Mouse (Mus musculus): ENCODE measurements around the gene Apoc3.

The Apoc3 gene

DNA sequence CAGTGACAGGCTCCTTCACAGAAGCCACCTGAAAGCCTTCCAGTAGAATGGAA lies at the start of gene Apoc3:
Apoc3 (minus strand) TSS at position 41 of the 53 bp plus-strand sequence.
- DNase-seq, result no peak

DNA sequence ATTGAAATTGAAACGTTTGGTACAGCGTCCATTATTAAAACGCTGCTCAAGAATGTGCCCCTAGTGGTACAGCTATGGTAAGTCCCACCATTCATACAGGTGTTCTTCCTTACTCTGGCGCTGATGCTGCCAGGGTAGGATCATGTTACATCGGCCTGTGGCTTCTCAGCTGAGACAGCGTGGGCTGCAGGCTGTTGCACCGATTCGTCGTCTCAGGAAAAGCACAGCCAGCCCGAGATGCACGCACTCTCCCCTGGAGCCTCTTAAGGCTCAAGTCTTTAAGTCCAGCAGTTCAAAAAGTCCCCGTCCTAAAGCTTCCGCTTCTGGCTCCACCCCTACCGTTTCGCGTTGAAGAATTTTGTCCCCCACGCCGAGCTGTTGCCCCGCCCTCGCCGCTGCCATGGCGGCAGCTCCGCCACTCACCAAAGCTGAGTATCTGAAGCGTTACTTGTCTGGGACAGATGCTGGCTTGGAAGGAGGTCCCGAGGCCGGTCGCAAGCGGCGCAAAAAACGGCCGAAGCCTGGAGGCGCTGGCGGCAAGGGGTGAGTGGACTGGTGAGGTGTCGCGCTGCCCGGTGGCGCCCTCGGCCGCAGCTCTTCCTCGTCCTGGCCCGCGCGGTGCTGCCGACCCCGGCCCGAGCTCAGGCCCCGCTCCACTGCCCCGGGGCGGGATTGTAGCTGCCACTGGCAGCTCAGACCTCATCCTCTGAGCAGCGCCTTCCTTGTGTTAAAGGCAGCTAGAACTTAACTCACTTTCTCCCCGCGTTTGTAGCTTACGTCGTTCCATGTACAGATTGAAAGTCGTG lies 47.4 kb upstream of the Apoc3 start, which contains the start of gene Bud13:
Bud13 (plus strand) TSS at position 378 of the 806 bp plus-strand sequence.
- peak; percentile 94 for DNase-seq

DNA sequence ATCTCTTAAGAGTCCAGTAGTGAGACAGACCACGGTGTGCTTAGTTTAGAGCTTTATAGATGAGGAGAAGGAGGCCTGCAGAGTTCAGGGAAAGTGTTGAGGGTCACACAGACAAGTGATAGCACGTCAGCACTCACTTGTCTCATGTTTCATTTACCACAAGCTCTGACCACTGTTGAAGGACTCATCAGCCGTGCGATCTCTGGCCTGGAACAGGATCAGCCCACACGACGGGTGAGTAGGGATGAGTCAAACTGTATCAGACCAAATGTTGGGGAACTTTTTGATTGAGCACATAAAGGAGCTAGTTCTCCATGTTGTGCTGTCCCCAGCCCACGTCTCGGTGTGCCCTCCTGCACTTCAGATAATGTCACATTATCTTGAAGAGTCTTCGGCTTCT lies 39.1 kb upstream of the Apoc3 start:
- no peak for DNase-seq

DNA sequence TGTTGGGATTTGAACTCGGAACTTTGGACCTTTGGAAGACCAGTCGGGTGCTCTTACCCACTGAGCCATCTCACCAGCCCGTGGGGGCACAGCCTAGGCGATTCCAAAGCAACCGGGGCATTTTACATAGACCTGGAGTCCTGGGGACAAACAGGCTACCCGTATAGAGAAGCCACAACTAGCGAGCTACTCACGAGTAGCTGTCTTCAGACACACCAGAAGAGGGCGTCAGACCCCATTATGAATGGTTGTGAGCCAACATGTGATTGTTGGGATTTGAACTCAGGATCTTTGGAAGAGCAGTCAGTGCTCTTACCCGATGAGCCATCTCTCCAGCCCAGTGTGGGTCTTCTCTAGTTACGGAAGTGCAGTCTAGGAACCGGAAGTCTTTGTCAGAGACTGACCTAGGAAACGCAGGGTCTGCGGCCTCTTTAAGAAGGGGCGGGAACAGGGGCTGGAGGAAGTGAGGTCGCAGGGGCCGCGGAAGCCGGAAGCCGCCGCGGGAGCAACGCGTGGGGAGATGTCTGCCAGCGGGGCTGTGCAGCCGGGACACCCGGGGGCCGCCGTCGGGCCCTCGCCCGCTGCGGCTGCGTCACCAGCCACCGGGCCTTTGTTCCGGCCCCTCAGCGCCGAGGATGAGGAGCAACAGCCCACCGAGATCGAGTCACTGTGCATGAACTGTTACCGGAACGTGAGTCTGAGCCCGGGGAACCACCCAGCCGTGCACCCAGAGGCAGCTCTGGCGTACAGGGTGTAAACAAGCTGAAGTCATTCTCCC lies 37.4 kb upstream of the Apoc3 start, which contains the start of gene Zpr1:
Zpr1 (plus strand) TSS at position 388 of the 778 bp plus-strand sequence.
- DNase-seq, result peak; percentile 91 to 94

DNA sequence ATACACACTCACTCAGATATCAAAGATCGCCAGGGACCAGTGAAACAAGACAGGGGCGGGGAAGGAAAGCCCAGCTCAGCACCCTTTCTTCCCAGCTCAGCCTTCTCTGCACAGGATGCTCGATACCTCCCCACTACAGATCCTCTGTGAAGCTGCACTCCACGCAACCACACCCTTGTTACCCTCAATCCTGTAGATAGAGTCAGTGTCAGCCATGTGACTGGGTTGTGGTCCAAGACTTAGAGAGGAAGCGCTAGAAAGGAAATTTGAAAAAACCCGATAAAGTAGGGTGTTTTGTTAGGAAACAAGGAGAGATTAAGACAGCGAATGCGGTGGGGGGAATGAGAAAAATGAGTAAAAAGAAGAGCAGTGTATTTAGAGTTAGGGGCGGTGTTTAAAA lies 36.6 kb upstream of the Apoc3 start:
- no peak for DNase-seq

DNA sequence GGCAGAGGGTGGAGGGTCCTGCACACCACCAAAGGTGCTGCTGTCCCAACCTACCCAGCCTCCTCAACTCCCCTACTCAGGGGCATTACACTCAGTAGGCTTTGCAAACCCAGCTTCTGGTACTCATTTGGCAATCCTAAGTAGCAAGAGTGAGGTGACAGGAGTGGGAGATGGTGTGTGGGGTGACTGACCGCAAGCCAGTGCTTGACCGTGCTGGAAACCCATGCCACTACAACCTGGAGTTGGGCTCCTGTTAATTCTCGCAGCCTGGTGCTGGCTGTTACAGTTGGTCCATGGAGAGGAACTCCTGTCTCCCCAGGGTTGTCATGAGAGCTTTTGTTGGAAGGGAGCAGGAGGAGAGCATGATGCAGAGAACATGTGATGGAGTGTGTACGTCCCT lies 35.3 kb upstream of the Apoc3 start:
- DNase-seq, result no peak

DNA sequence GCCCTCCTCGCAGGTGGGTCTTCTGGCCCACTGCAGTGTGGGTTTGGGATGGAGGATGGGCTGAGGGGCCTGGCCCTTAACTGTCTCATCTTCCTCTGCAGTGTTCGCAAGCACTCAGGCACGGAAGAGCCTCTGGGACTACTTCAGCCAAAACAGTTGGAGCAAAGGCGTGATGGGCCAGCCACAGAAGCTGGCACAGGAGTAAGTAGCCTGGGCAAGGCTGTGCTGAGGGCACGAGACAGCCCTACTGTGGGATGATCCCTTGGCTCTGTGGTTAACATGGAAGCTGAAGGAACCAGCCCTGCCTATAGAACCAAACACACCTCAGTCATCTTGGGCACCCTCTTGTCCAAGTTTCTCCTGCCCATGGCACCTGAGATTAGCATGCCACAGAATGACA lies 33.7 kb upstream of the Apoc3 start:
- no peak for DNase-seq

DNA sequence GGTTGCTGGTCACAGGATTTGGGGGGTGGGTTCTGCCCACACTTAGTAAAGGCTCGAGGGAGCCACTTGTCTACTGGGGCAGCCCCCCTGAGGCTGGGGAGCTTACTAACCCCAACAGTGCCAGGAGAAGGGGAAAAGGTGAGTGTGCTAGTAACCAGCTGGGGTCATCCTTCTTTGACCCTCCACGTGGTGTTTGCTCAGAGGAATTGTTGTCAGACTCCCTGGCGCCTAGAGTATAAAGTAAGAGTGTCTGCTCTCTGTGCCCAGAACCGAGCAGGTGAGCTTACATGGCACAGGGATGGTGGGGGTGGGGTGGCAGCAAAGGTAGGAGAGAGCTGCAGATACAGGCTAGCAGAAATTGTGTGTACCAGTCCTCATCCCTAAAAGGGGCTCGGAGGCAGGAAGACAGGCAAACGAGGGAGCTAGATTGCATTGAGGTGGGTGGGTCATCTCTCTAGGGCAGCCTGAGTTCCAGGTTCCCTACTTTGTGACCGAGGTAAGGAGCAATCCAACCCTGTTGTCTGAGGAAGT lies 33.0 kb upstream of the Apoc3 start, which contains the start of gene Apoa5:
Apoa5 (plus strand) TSS at position 291 of the 531 bp plus-strand sequence.
- no peak for DNase-seq

DNA sequence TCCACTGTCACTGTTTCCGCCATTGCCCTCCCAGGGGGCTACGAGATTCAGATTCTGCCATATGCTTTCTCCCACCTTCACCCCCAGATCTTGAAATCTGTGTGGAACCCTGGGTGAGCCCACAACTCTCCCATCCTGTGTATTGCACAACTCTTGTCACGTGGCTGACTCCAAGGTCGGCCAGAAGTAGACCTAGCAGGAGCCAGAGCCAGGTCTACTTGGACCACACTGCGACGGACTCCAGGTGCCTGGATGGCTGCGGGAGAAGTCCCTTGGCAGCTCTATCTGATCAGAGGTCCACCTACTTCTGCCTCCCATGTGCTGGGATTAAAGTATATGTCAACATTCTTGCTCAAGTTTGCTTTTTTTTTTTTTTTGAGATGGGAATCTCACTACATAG lies 25.7 kb upstream of the Apoc3 start:
- no peak for DNase-seq

DNA sequence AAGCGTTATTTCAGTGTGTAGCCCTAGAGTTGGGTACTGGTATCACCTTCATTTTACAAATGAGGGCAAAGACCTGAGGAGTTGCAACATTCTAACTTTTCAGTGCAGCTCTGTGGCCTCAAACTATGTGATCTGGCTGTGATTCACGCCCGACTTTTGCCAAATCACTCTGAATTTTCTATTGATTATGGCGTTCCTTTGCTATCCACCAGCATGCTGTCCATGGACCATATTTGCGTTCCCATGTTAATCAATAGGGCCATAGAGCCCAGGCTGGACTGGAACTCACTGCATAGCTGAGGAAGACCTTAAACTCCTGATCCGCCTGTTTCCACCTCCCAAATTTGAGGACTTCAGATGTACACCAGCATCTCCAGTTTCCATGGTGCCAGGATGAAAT lies 23.7 kb upstream of the Apoc3 start:
- DNase-seq, result no peak

DNA sequence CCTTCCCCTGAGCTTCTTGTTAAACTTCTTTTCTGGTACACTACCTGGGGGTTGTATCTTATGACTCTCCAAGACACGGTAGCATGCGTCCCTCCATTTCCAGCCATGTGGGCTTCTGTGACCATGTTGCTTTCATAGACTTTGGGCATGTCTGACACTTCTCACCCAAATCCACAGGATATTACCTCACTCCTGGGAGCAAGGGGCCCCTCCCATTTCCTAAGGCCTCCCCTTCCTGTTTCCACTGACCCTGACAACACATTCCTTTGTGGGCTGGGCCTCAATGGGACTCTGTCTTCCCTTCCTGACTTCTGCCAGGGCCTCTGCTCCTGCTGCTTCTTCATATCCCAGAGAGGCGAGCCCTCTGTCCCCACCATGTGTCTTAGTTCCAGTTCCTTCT lies 22.1 kb upstream of the Apoc3 start:
- DNase-seq, result peak; percentile 15 to 23

DNA sequence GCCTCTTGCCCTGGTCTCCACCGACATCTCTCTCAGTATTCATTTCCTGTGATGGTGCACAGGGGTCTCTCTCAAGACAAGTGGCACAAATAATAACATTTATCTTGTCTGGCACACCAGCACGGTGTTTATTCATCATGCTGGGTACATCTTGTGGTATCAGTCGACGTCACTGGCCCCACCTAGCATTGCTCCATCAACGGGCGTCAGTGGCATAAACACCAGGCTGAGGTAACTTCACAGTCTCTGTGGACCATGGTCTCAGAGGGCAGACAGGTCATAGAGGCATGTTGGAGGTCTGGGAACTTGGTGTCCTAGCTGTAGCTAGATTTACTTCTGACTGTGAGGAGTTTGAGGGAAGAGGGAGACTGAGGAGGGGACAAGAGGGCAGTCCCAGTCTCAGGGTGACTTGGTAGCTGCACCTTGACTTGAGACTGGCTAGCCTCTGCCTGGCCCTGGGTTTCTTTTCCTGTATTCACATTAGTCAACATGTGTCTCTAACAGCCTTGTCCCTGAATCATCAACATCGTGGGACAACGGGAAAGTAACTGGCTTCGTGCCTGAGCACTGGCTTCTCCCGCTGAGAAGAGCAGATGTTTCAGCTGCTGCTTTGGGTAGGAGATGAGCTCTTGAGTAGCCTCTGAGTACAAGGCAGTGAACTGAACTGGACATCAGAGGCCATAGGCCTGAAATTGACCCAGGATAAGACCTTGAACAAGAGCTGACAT lies 21.4 kb upstream of the Apoc3 start:
- no peak for DNase-seq

DNA sequence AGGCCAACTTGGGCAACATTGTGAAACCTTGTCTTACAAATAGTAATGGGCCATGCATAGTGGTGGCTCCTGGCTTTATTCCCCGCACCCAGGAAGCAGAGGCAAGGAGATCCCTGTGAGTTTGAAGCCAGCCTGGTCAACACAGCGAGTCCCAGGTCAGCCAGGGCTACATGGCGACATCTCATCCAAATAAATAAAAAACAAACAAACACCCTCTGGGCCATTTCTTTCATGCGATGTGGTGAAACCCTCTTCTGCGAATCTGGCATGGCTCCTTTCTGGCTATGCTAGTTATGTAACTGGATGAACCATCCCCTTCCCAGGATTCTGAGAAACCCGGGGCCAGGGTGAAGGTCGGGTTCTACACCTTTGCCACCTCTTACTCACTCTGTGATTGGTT lies 20.7 kb upstream of the Apoc3 start:
- no peak for DNase-seq

DNA sequence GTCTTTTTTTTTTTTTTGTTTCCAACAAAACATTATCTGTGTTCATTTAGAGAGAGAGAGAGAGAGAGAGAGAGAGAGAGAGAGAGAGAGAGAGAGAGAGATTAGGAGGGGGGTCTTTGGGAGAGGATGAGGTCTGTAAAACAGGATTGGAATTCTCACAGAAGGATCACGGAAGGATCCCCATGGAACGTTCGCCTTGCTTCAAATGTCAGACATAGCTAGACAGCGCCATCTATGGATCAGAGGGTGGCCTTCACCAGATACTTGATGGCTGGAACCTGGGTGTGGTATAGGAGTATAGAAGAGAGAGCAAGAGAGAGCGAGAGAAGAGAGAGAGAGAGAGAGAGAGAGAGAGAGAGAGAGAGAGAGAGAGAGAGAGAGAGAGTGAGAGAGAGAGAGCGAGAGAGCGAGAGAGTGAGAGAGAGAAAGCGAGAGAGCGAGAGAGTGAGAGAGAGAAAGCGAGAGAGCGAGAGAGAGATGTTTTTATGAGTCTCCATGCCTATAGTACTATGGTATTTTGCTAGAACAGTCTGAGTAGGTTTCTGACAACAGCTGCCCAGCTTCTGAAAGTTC lies 11.4 kb upstream of the Apoc3 start:
- DNase-seq, result peak; percentile 37 to 64

DNA sequence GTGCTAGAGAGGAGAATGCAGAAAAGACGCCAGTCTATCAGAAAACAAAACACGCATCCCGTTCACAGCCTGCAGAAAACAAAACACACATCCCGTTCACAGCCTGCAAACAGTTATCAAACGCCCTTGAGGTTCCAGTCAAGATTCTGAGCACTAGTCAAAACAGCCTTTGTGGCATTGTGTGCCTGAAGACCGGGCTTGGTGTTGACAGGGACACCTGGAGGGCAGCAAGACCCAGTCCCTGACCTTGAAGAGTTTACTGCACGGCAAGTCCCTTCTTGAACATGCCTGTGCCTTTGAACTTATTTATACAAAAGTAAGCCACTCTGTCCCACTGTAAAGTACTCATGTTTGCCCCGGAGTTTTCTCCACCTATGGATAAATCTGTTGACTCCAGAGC lies 8.1 kb upstream of the Apoc3 start:
- DNase-seq, result no peak

DNA sequence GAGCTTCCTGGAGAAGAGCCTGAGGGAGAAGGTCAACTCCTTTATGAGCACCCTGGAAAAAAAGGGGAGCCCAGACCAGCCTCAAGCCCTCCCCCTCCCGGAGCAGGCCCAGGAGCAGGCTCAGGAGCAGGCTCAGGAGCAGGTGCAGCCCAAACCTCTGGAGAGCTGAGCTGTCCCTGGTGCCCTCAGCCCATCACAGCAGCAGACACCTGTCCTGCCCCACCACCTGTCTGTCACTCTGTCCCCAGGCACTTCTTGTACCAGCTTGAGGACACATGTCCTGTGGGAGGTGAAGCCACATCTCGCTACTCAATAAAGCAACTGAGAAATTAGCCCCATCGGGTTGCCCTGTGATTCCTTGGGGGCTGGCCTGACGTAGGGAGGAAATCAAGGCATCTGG lies 7.7 kb upstream of the Apoc3 start:
- DNase-seq, result no peak

DNA sequence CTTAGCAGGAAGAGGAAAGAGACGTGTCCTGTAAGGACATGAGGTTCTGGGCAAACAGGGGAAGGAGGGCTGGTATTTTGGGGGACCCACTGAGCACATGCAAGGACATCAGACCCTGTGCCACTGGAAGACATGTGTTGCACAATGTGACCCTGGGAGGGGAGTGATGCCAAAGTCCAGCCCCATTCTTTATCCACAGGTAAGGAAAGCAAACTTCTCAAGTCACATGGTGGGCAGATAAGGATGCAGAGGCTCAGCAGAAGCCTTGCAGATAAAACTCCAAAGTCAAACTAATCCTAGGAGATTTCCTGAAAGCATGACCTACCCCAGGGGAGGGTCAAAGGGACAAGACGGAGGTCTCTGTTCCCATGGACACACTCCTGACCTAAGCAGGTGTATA lies 6.4 kb upstream of the Apoc3 start:
- DNase-seq, result no peak

DNA sequence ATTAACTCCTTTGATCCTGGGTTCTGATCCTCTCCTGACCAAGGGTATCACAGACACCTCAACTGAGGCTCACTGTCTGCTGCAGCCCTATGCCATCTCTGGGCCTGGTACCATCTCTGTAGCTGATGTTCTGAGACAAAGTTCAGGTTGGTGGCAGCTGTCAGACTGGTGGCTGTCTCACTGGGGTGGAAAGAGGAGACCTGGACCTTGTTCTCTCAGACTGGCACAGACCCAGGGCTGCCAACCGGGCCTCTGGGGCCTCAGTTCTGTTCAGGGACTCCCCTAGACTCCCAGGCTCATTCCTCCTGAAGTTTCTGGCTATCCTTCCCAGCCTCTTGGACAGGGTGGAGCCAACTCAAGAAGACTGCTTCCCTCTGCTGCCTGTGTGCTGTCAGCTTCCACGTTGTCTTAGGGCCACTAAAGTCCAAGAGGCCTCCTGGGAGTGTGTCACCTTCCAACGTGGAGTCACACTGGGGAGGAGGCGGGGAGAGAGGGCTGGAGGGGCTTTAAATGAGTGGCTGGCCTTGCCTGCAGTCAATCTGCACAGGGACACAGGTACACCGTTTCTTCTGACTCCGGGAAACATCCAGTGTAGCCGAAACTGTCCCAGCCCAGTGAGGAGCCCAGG lies 5.2 kb upstream of the Apoc3 start, which contains the start of gene Apoa4:
Apoa4 (plus strand) TSS at position 171 of the 628 bp plus-strand sequence.
- no peak for DNase-seq

DNA sequence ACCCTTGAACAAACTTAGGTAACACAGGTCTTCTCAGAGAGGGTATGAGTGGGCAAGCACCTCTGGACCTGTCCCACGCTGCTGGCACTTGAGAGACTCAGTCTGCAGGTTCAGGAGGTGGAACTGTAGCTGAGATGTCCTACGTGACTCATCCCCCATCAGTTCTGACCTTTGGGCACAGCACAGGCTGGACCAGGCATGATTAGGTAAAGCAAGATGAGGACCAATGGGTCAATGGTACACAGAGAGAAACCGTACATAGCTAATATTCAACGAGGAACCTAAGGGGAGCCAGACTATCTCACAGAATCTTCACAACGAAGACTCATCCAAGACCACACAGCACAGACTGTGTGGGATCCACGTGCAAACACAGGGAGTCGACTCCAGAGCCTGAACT lies 3.4 kb upstream of the Apoc3 start:
- no peak for DNase-seq

DNA sequence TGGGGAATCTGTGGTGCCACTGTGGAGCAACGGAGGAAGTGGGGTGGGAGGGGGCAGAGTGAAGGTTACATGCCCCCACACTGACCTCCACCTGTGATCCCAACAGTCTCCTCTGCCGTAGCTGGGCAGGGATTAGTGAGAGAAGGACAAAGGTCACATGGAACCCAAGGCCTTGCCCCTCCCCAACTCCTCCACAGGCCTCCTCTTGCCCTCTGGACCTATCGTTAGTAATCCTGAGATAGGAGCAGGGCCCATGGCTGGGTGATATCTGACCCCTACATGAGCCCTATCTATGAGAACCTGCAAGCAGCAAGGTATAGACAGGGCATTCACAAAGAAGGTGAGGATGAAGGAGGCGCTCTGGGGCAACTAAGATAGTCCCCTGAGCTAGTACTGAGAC lies 213 bp upstream of the Apoc3 start:
- no peak for DNase-seq

DNA sequence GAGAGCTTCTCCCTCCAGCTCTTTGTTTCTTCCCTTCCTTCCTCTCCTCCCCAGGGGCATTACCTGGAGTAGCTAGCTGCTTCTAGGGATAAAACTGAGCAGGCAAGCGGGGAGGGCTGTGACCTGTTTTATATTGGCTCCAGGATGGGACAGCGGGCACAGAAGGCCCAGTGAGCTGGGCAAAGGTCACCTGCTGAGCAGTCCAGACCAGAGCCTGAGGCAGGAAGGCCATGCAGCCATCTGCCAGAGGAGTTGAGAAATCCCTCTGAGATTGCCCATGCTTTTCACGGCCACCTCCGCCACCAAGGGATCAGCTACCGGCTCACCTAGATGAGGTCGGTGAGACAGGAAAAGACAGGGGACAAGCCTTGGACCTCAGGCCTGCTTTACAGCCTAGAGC lies 240 bp downstream of the Apoc3 start:
- DNase-seq, result no peak

DNA sequence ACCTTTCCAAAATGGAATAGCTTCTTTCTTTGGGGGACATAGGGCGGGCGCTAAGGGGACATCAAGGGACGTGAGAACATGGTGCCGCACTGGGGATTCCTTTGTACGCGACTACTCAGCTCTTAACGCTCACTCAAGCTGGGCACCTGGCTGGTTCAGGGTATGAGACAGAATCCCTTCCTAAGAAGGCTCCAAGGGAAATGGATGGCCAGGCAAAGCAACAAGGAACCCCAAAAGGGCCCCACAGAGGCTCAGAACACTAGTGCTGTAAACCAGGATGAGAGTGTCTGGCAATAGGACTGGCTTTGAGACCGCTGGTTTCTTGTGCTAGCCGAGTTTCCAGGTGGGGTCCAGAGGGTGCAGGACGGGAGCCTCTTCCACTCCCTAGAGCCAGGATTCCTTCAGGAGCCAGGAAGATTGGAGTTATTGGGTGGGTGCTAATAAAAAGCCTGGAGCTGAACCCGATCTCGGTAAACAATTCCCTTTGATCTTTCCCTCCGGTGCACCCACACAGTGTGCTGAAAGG lies 4.9 kb downstream of the Apoc3 start:
- no peak for DNase-seq
